Comparison of ENCODE assay signal across 18 mouse cellular contexts in the genomic region with DNA sequence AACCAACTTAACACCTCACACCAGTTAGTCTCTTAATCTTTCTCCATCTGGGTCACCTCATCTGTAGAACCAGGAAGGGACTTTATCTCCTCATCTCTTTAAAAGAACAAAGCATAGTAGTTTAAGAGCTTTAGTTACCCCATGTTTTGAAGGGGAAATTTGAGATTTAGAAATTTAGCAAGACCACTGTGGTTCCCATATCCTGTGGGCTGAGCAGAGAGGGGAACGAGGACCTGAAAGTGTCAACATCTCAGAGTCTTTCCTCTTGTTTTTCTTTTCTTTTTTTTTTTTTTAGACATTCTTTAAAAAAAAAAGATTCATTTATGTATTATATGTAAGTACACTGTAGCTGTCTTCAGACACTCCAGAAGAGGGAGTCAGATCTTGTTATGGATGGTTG. TPM values are rescaled to one million over a fixed set of nuclear protein-coding genes. Genes with fewer than 3 reads are reported as not detected.
"Had no signal": no experiment of that assay in that cellular context is flagged by ENCODE, and none has a peak within 500 bp of the region (broad histone marks: within the 10 kb centered on the region; RNA-seq: fewer than 3 reads in every experiment).

No protein-coding gene starts in this region.

- H3K27ac ChIP-seq: midbrain, embryonic 10.5 days; midbrain, embryonic 12.5 days; neural tube, embryonic 13.5 days; neural tube, embryonic 15.5 days; stomach, embryonic 15.5 days; stomach, postnatal 0 days had no signal

- H3K4me3 ChIP-seq: midbrain, embryonic 10.5 days; midbrain, embryonic 12.5 days; myocyte; neural tube, embryonic 13.5 days; neural tube, embryonic 15.5 days; stomach, embryonic 15.5 days had no signal

- DNase-seq: lung, adult 18-20 months; lung, embryonic 14.5 days; lung, postnatal 10 days; lung, postnatal 4 days; midbrain, embryonic 14.5 days; right cerebral cortex, postnatal 14 days; thymus, adult 2 months; thymus, postnatal 25 days; thymus, postnatal 4 days had no signal

- ATAC-seq: midbrain, embryonic 16.5 days had no signal

RNA-seq across cellular contexts. Expression of a gene that starts 38.6 kb away (rescaled TPM):
- total RNA-seq: megakaryocyte-erythroid progenitor cell, adult 5-6 weeks had no signal
